Mouse (Mus musculus) gastrocnemius, postnatal 4 days (tissue): ENCODE results near the gene Pde4d. TPM values are rescaled to one million over a fixed set of nuclear protein-coding genes. Genes with fewer than 3 reads are reported as not detected.

Experiments
- DNase-seq, 2 experiments: peaks; one replicate each; pipeline ENCODE4 v3.0.0; 2021 to 2022; ENCODE audit warnings: low spot score in 2 of 2, mixed read lengths in 2 of 2
- total RNA-seq, 2 experiments: library from RNA; stranded (reverse); gene quantifications; 2 replicates each; pipeline ENCODE4 v1.2.3; 2021

The Pde4d gene
- total RNA-seq, 2 experiments from 2014 or later = 67.3 to 73.3 TPM

GRCm38 (mm10) chr13:109727346-109727745 lies 1277.6 kb downstream of the Pde4d start:
- no peak for DNase-seq

- no peak for DNase-seq
Measured at GRCm38 (mm10) chr13:109729612-109730011, 1279.9 kb downstream of the Pde4d start.

- DNase-seq = no peak
Measured at GRCm38 (mm10) chr13:109732655-109733376, 1283.1 kb downstream of the Pde4d start.

- DNase-seq = no peak
Measured at GRCm38 (mm10) chr13:109736290-109737078, 1286.7 kb downstream of the Pde4d start.

GRCm38 (mm10) chr13:109746492-109746891 lies 1296.7 kb downstream of the Pde4d start:
- no peak for DNase-seq

GRCm38 (mm10) chr13:109752236-109752863 lies 1302.6 kb downstream of the Pde4d start:
- no peak for DNase-seq

- no peak for DNase-seq
Measured at GRCm38 (mm10) chr13:109756854-109757253, 1307.1 kb downstream of the Pde4d start.

GRCm38 (mm10) chr13:109759201-109759600 lies 1309.5 kb downstream of the Pde4d start:
- no peak for DNase-seq

GRCm38 (mm10) chr13:109761081-109761480 lies 1311.3 kb downstream of the Pde4d start:
- DNase-seq = no peak

GRCm38 (mm10) chr13:109774791-109775190 lies 1325.0 kb downstream of the Pde4d start:
- no peak for DNase-seq

- no peak for DNase-seq
Measured at GRCm38 (mm10) chr13:109775197-109775596, 1325.4 kb downstream of the Pde4d start.

GRCm38 (mm10) chr13:109776116-109776515 lies 1326.4 kb downstream of the Pde4d start:
- peak; percentile 79 to 87 for DNase-seq

GRCm38 (mm10) chr13:109776995-109777394 lies 1327.2 kb downstream of the Pde4d start:
- no peak for DNase-seq

- no peak for DNase-seq
Measured at GRCm38 (mm10) chr13:109777441-109777840, 1327.7 kb downstream of the Pde4d start.

- no peak for DNase-seq
Measured at GRCm38 (mm10) chr13:109778297-109778835, 1328.6 kb downstream of the Pde4d start.

- no peak for DNase-seq
Measured at GRCm38 (mm10) chr13:109781466-109781865, 1331.7 kb downstream of the Pde4d start.

GRCm38 (mm10) chr13:109788604-109789003 lies 1338.9 kb downstream of the Pde4d start:
- DNase-seq = no peak

GRCm38 (mm10) chr13:109789151-109789550 lies 1339.4 kb downstream of the Pde4d start:
- DNase-seq = no peak

- DNase-seq = no peak
Measured at GRCm38 (mm10) chr13:109790045-109790715, 1340.4 kb downstream of the Pde4d start.

GRCm38 (mm10) chr13:109793918-109794317 lies 1344.2 kb downstream of the Pde4d start:
- no peak for DNase-seq

- no peak for DNase-seq
Measured at GRCm38 (mm10) chr13:109798651-109799050, 1348.9 kb downstream of the Pde4d start.
